Mouse (Mus musculus) stomach, embryonic 15.5 days (tissue): Measurements from ENCODE around the gene Pbx4. TPM values are rescaled to one million over a fixed set of nuclear protein-coding genes. Genes with fewer than 3 reads are reported as not detected.

Experiments used
- polyA plus RNA-seq: library from polyadenylated mRNA; unstranded; fragments of >200 nt; fragmentation: Nextera tagmentation; extraction: Ambion mirVana; gene quantifications from 2 replicates; pipeline ENCODE4 v1.2.1, GENCODE M21; 2015

Gene Pbx4
- polyA plus RNA-seq, 1 experiment from 2014 or later: 5.9 TPM

Other genes with a start within 250 kb of the Pbx4 start
- gene Zfp868, start 206.9 kb upstream of the Pbx4 start, polyA plus RNA-seq: 19.1 and 19.2 TPM in 2 replicates
- 1.5 and 1.7 TPM in 2 replicates for gene Zfp964, start 178.0 kb upstream of the Pbx4 start, polyA plus RNA-seq
- 24.3 and 28.5 TPM in 2 replicates for gene Zfp869, start 121.8 kb upstream of the Pbx4 start, polyA plus RNA-seq
- 5.8 and 6.3 TPM in 2 replicates for gene Zfp963, start 82.5 kb upstream of the Pbx4 start, polyA plus RNA-seq
- gene Gm20422, start 57.6 kb upstream of the Pbx4 start, polyA plus RNA-seq: 0.15 and 0.39 TPM in 2 replicates
- 48.0 and 53.9 TPM in 2 replicates for gene Atp13a1, start 41.3 kb upstream of the Pbx4 start, polyA plus RNA-seq
- 24.7 and 25.4 TPM in 2 replicates for gene Zfp866, start 41.3 kb upstream of the Pbx4 start, polyA plus RNA-seq
- 8.7 and 10.1 TPM in 2 replicates for gene Gmip, start 23.8 kb upstream of the Pbx4 start, polyA plus RNA-seq
- 0.50 and 0.58 TPM in 2 replicates for gene Lpar2, start 10.1 kb upstream of the Pbx4 start, polyA plus RNA-seq
- 0.83 and 0.95 TPM in 2 replicates for gene Cilp2, start 55.2 kb downstream of the Pbx4 start, polyA plus RNA-seq
- 3.1 and 3.9 TPM in 2 replicates for gene Tssk6, start 69.7 kb downstream of the Pbx4 start, polyA plus RNA-seq
- 183 and 190 TPM in 2 replicates for gene Ndufa13, start 70.1 kb downstream of the Pbx4 start, polyA plus RNA-seq
- 2.8 and 4.1 TPM in 2 replicates for gene Yjefn3, start 70.2 kb downstream of the Pbx4 start, polyA plus RNA-seq
- 56.0 and 56.8 TPM in 2 replicates for gene Gatad2a, start 163.9 kb downstream of the Pbx4 start, polyA plus RNA-seq
- gene Mau2, start 210.2 kb downstream of the Pbx4 start, polyA plus RNA-seq: 44.7 and 47.9 TPM in 2 replicates
- gene Sugp1, start 210.3 kb downstream of the Pbx4 start, polyA plus RNA-seq: 37.3 and 42.0 TPM in 2 replicates
- 7.0 and 9.9 TPM in 2 replicates for gene Tm6sf2, start 240.4 kb downstream of the Pbx4 start, polyA plus RNA-seq